Mouse (Mus musculus) gastrocnemius, adult 18-20 months (tissue): ENCODE data around the gene Alg12. TPM values are rescaled to one million over a fixed set of nuclear protein-coding genes. Genes with fewer than 3 reads are reported as not detected.

Source experiments
- DNase-seq: peaks from one replicate; pipeline ENCODE4 v3.0.0; 2021; ENCODE audit warnings: low spot score
- total RNA-seq, 2 experiments: library from RNA; stranded (reverse); gene quantifications; 2 replicates each; pipeline ENCODE4 v1.2.3; 2021

The Alg12 gene
- total RNA-seq, 2 experiments from 2014 or later, result 4.2 to 4.8 TPM

DNA sequence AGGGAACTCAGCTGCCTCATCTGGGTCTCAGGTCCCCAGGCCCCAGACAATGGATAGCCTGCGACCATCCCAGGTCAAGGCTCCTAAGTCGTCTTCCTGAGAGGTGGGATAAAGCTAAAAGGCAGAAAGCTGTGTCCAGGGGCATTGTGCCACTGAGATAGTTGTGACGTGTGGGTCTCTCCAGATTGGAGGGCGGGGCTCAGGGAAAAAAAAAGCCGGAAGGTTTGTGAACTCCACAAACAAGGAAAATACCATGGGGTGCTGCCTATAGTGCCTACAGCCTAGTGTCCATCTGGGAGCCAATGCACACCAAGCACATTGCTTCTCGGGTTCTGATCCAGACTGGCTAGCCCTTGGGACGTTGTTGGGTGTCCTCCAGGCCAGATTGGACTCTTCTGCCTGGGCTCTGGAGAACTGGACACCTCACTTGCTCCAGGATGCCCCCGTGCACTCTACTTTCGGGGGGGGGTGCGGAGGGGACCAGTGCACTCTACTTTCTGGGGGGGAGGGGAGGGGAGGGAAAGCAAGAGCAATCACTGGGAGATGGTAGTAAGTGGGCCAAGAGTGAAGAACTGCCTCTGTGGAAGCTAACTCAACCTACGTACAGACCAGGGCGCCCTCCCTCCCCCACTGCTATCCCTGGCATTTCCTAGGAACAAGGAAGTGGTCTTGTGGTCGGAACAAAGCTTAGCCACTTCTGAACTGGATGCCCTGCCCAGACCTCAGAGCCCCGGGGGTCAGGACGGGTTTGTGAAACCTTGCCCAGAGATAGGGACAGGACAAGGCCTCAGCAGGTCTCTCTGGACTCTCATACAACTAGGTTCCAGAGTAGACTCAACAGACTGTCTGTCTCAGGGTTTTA is 36.1 kb upstream of the Alg12 start:
- no peak for DNase-seq

DNA sequence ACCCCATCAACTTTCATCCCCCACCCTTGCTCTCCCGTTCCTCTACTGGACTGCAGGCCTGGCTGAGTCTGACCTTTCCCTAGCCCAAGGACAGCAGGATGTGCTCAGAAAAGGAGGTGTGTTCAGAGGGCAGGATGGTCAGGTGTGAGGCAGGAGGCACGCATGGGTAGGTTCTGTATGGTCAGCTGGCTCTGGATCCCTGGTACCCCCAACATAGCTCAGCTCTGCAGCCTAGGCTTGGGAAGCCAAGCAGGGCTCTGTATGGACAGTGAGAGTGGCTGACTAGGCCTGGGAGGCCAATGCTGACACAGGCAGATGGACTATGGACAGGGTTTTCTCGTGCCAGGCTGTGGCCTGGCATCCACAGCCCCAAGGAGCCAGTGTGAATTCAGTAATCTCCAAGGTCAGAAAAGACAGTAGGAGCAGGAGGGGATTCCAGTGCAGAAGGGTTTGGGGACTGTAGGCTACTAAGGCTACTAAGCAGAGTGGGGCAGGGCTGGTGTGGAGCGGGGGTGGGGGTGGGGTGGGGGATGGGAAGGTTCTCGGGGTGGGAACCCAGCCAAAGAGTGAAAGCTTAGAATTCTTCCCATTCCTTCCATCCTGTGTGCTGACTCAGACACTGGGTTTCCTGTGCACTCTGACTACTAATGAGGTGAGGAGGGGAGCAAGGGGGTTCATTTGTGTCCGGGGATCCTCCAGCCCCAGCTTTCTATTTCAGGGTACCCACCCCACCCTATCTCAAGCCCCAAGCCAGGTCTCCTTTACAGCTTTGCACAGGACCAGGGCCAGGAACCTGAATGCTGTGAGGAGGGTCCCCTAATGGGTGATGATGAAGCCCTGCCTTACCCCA is 35.2 kb upstream of the Alg12 start:
- DNase-seq, result no peak

- DNase-seq, result no peak
Measured at GRCm38 (mm10) chr15:88853106-88853505, 34.0 kb upstream of the Alg12 start.

- DNase-seq, result no peak
Measured at GRCm38 (mm10) chr15:88851507-88852149, 32.5 kb upstream of the Alg12 start.

DNA sequence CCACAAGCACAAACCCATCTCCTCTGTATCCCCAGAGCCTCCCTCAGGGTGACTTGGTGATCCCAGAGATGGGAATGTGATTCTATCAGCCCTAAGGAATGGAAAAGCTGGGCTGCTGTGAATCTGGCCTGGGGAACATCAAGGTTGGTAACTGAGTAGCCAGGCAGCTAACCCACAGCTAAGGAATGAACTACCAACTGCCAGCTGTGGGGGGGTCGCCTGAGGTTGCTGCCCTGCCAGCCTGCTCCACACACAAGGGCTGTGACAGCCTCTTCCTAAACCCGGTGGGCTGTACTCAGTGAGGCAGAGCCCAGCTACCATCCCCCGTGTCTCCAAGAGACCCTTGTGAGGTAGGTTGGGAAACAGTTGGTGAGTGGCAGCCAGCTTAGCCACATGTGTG is 32.0 kb upstream of the Alg12 start:
- DNase-seq, result no peak

GRCm38 (mm10) chr15:88850146-88850826 is 31.2 kb upstream of the Alg12 start:
- peak; percentile 94 for DNase-seq

DNA sequence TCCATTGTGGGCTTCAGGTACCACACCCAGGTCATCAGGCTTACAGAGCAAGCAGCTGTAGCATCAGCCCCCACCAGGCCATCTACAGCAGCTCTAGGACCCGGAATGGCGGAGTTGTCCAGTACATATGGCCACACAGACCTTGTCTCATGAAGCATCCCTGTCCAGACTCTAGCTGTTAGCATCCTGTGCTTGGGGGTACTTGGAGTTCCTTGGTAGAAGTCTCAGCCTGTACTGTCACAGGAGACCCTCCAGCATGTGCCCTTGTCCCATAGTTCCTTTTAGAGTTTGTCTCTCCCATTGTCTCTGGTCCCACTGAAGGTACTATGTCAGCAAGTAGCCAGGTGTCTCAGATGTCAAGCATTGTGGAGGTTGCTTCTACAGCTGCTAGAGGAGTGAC is 30.5 kb upstream of the Alg12 start:
- DNase-seq, result no peak

DNA sequence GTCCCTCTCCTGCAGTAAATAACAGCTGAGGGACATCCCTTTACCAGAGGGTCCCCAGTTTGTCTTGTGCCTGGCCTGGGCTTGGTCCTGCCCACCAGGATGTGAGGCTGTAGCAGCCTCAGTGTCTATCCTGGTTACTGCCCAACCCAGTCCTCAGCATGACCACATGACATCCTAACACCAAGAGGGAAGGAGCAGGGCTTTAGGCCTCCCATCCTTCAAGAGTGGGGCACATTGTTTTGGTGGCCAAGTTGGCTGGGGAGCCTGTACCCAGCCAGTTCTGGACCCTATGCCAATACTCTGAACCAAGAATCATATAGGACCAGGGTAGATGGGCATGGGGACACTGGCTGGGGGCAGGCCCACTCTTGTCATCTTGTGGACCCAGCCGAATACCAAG is 29.5 kb upstream of the Alg12 start:
- no peak for DNase-seq

- DNase-seq, result no peak
Measured at GRCm38 (mm10) chr15:88844966-88845365, 25.8 kb upstream of the Alg12 start.

DNA sequence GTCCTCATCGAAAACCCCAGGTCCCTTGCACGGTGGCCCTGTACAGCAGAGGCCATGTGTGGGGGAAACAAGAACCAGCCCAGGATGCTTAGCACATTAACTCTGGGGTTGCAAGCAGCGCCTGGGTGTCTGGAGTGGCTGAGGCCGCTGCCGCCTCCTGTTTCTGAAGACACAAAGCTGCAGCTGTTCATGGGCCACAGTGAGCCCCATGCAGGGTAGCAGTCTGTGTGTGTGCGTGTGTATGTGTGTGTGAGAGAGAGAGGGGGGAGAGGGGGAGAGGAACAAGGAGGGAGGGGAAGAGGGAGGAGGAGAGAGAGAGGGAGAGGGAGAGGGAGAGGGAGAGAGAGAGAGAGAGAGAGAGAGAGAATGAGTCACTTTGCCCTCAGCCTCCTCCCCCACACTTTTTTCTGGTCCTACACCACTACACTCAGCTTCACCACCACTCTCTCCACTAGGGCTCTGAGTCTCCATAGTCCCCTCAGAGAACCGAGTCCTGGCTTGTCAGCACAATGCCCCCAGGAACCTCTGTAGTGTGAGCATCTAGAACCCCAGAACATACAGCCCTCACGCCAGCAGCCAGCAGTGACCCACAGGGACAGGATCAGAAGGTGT is 24.5 kb upstream of the Alg12 start:
- no peak for DNase-seq

GRCm38 (mm10) chr15:88842300-88842673 is 23.2 kb upstream of the Alg12 start:
- DNase-seq, result no peak

DNA sequence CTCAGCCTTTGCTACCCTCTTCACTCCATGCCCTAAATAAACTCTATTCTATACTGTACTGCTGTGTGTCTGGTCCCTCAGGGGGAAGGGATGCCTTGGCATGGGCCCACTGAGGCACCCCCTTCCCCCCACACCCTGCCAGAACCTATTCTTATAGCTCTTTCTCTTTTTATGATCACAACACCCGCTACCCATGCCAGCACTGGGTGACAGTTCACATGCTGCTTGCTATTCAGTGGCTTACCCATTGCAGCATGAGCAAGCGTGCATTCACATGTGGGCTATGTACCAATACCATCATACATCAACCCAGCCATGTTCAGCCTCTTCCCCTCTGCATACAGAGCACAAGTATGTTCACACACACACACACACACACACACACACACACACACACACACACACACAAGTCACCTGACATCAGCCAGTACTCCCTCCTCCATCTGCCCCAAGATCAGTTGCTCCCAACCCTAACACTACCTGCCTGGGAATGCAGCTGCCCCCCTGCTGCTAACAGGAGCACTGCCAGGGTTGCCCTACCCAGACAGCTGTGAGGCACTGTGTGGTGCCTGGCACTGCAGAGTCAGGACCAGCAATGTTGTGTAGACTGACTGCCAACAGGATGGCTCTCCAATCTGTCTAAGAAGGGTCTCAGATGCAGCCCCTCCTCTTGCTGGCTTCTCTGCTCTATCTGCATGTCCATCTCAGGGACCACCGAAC is 22.6 kb upstream of the Alg12 start:
- no peak for DNase-seq

- DNase-seq, result no peak
Measured at GRCm38 (mm10) chr15:88841160-88841559, 22.0 kb upstream of the Alg12 start.

DNA sequence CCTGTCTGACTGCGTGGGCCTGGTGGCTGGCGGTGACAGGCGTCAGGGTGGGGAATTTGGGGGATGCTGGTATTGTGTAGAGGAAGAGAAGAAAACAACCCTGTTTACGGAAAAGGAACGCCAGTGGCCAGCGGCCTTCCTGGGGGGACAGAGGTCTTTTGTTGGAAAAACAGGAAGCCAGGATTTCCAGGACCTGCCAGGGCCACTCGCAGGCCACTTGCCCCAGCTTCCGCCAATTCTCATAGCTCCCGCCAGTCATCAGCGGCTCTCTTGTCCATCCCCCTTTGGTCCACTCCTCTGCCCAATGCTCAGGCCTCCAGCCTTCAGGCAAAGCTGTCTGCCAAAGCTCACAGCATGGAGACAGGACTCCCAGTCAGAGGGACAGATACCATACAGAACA is 21.0 kb upstream of the Alg12 start:
- DNase-seq, result peak; percentile 45

DNA sequence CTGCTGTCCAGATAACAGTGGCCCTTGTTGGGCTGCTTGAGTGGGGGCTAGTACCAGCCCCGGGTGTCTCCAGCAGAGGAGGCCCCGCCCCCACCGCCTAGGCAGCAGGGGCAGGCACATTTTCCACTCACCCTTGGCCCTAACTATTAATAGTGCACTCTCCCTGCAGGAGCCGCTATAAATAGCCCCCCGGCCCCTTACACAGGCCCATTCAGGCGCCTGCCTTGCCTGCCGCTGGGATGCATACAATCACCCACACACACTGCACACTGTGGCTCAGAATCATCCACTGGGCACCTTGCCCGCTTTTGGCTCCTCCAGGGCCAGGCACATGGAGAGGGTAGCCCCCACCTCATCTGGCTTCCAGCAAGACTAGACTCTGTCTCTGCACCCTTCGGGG is 20.2 kb upstream of the Alg12 start:
- DNase-seq, result peak; percentile 83

- DNase-seq, result no peak
Measured at GRCm38 (mm10) chr15:88837977-88838376, 18.9 kb upstream of the Alg12 start.

- DNase-seq, result peak; percentile 65
Measured at GRCm38 (mm10) chr15:88837199-88837932, 18.2 kb upstream of the Alg12 start.

GRCm38 (mm10) chr15:88836571-88836970 is 17.5 kb upstream of the Alg12 start:
- no peak for DNase-seq

- DNase-seq, result no peak
Measured at GRCm38 (mm10) chr15:88836031-88836430, 16.9 kb upstream of the Alg12 start.

- no peak for DNase-seq
Measured at GRCm38 (mm10) chr15:88832536-88832935, 13.4 kb upstream of the Alg12 start.
